24 mouse cellular contexts compared by ENCODE assay signal in the genomic region with DNA sequence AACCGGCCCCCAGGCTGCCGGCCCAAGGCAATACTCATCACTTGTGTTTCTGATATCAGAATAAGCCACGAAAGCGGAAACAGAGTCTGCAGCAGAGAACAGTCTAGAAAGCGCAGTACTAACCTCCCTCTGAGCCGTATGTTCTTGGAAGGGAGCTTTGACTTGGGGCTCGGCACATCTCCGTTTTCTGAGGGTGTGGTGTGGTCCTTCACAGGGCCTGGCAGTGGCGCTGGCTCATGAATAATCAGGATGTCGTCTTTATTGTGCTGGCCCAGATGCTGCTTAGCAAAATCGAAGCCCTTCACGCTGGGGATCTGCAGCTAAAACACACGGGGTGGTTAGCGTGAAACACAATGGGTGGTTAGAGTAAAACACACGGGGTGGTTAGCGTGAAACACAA. TPM values are rescaled to one million over a fixed set of nuclear protein-coding genes. Genes with fewer than 3 reads are reported as not detected.
DNase-seq lines count a peak whose midpoint lies in the region; ATAC-seq and TF ChIP-seq lines count a peak whose summit lies in the region.
"Had no signal": no experiment of that assay in that cellular context is flagged by ENCODE, and none has a peak within 500 bp of the region (broad histone marks: within the 10 kb centered on the region; RNA-seq: fewer than 3 reads in every experiment).

No protein-coding gene starts in this region.

- H3K4me2 ChIP-seq in forebrain, embryonic 13.5 days: no peak overlapping the region
- no peak overlapping the region for H3K4me2 ChIP-seq in forebrain, postnatal 0 days (ENCODE audit: low read depth)
- H3K4me2 ChIP-seq in hindbrain, embryonic 12.5 days (replicated peaks): no peak overlapping the region
- no peak overlapping the region for H3K4me2 ChIP-seq in midbrain, embryonic 15.5 days
- H3K4me2 ChIP-seq: embryonic facial prominence, embryonic 13.5 days; heart, embryonic 15.5 days; hindbrain, embryonic 15.5 days had no signal

- DNase-seq in forebrain, postnatal 0 days: no peak
- peak; percentile 34 for DNase-seq in ES-CJ7 (ENCODE audit: low read depth, low spot score)
- DNase-seq in kidney, postnatal 14 days: no peak
- no peak for DNase-seq in cerebellum, adult 9-11 months
- DNase-seq in adrenal gland, adult 8-10 months: no peak
- DNase-seq: adrenal gland, postnatal 25 days; cerebellum, adult 8-10 months; heart, adult 11 months; kidney, adult 11 months; kidney, postnatal 25 days; layer of hippocampus, adult 9-11 months; lung, postnatal 14 days; right cerebral cortex, postnatal 25 days had no signal

- TF ChIP-seq CTCF in forebrain, postnatal 0 days (IDR thresholded peaks at IDR 0.05; ENCODE audit: low read depth): no peak

- no peak overlapping the region for H3K4me3 ChIP-seq in forebrain, embryonic 13.5 days
- H3K4me3 ChIP-seq in forebrain, postnatal 0 days (ENCODE audit: low read depth, low read length): no peak overlapping the region
- no peak overlapping the region for H3K4me3 ChIP-seq in hindbrain, embryonic 12.5 days
- no peak overlapping the region for H3K4me3 ChIP-seq in midbrain, embryonic 15.5 days
- H3K4me3 ChIP-seq: embryonic facial prominence, embryonic 13.5 days; heart, embryonic 15.5 days; hindbrain, embryonic 15.5 days; megakaryocyte, embryonic 14.5 days had no signal

- no peaks in the 10 kb centered on the region for H3K9me3 ChIP-seq in forebrain, embryonic 13.5 days (replicated peaks)
- H3K9me3 ChIP-seq in forebrain, postnatal 0 days (ENCODE audit: low read length): no peaks in the 10 kb centered on the region
- no peaks in the 10 kb centered on the region for H3K9me3 ChIP-seq in hindbrain, embryonic 12.5 days (replicated peaks)
- H3K9me3 ChIP-seq in midbrain, embryonic 15.5 days: no peaks in the 10 kb centered on the region
- H3K9me3 ChIP-seq: embryonic facial prominence, embryonic 13.5 days; heart, embryonic 15.5 days; hindbrain, embryonic 15.5 days; megakaryocyte, embryonic 14.5 days had no signal

- no peak overlapping the region for H3K9ac ChIP-seq in forebrain, embryonic 13.5 days
- H3K9ac ChIP-seq in forebrain, postnatal 0 days: no peak overlapping the region
- peak overlapping the region; percentile 38; the same call in 1 of the 2 replicates for H3K9ac ChIP-seq in hindbrain, embryonic 12.5 days
- no peak overlapping the region for H3K9ac ChIP-seq in midbrain, embryonic 15.5 days
- H3K9ac ChIP-seq: embryonic facial prominence, embryonic 13.5 days; heart, embryonic 15.5 days; hindbrain, embryonic 15.5 days had no signal

- no peaks in the 10 kb centered on the region for H3K27me3 ChIP-seq in forebrain, embryonic 13.5 days
- no peaks in the 10 kb centered on the region for H3K27me3 ChIP-seq in forebrain, postnatal 0 days (ENCODE audit: insufficient read depth, low read length)
- H3K27me3 ChIP-seq in hindbrain, embryonic 12.5 days: no peaks in the 10 kb centered on the region
- no peaks in the 10 kb centered on the region for H3K27me3 ChIP-seq in midbrain, embryonic 15.5 days (replicated peaks)
- H3K27me3 ChIP-seq: embryonic facial prominence, embryonic 13.5 days; heart, embryonic 15.5 days; hindbrain, embryonic 15.5 days; megakaryocyte, embryonic 14.5 days had no signal

- ATAC-seq in forebrain, embryonic 13.5 days: peak; percentile 14; the same call in 1 of the 2 replicates
- ATAC-seq in forebrain, postnatal 0 days: no peak
- no peak for ATAC-seq in hindbrain, embryonic 12.5 days (ENCODE audit: low FRiP score)
- ATAC-seq in midbrain, embryonic 15.5 days (replicated peaks): no peak

- H3K27ac ChIP-seq in forebrain, embryonic 13.5 days: peak overlapping the region; percentile 31; the same call in 1 of the 2 replicates
- H3K27ac ChIP-seq in forebrain, postnatal 0 days (ENCODE audit: low read depth, low read length): no peak overlapping the region
- H3K27ac ChIP-seq in hindbrain, embryonic 12.5 days: peak overlapping the region; percentile 41; the same call in 1 of the 2 replicates
- peak overlapping the region; percentile 58 for H3K27ac ChIP-seq in midbrain, embryonic 15.5 days
- H3K27ac ChIP-seq: embryonic facial prominence, embryonic 13.5 days; heart, embryonic 15.5 days; hindbrain, embryonic 15.5 days had no signal

- H3K4me1 ChIP-seq in forebrain, embryonic 13.5 days: peaks cover 15% of the 10 kb centered on the region
- H3K4me1 ChIP-seq in forebrain, postnatal 0 days (ENCODE audit: insufficient read depth): peaks cover 3% of the 10 kb centered on the region; the same call in 1 of the 2 replicates
- peaks cover 35% of the 10 kb centered on the region for H3K4me1 ChIP-seq in hindbrain, embryonic 12.5 days
- H3K4me1 ChIP-seq in midbrain, embryonic 15.5 days: peaks cover 33% of the 10 kb centered on the region

- H3K36me3 ChIP-seq in forebrain, embryonic 13.5 days (ENCODE audit: poor library complexity, severe bottlenecking): peaks cover 44% of the 10 kb centered on the region
- H3K36me3 ChIP-seq in forebrain, postnatal 0 days (ENCODE audit: insufficient read depth): peaks cover 12% of the 10 kb centered on the region
- H3K36me3 ChIP-seq in hindbrain, embryonic 12.5 days: peaks cover 32% of the 10 kb centered on the region
- H3K36me3 ChIP-seq in midbrain, embryonic 15.5 days (replicated peaks): peaks cover 13% of the 10 kb centered on the region
- H3K36me3 ChIP-seq: heart, embryonic 15.5 days had no signal

- WGBS in forebrain, embryonic 13.5 days: 59% methylated on average over 16 of the region's 16 CpGs
- 46% methylated on average over 16 of the region's 16 CpGs for WGBS in forebrain, postnatal 0 days
- 58% methylated on average over 16 of the region's 16 CpGs for WGBS in hindbrain, embryonic 12.5 days
- 35% methylated on average over 16 of the region's 16 CpGs for WGBS in midbrain, embryonic 15.5 days

RNA-seq across cellular contexts. Expression of a gene that starts 33.5 kb away (rescaled TPM):
- polyA plus RNA-seq in forebrain, embryonic 13.5 days (2015; fragmentation: Nextera tagmentation; extraction: Ambion mirVana): 0.15 TPM in 1 of 2 replicates, not detected in the other
- total RNA-seq in forebrain, postnatal 0 days (2014; rRNA removed): 0.33 and 2.6 TPM in 2 replicates
- 0.14 and 0.15 TPM in 2 replicates for polyA plus RNA-seq in forebrain, postnatal 0 days (2015; fragmentation: Nextera tagmentation; extraction: Ambion mirVana)
- 0.10 TPM in 1 of 2 replicates, not detected in the other for polyA plus RNA-seq in hindbrain, embryonic 12.5 days (2016; fragmentation: Nextera tagmentation; extraction: Ambion mirVana)
- 0.24 and 0.25 TPM in 2 replicates for polyA plus RNA-seq in midbrain, embryonic 15.5 days (2015; fragmentation: Nextera tagmentation; extraction: Ambion mirVana)
- 1 to 10 TPM in 3 of 4 experiments, under 1 TPM in 1; 0.80 to 3.0 (median 2.3) TPM for total RNA-seq in adrenal gland, adult 8-10 months (2022)

RNA-seq across cellular contexts. Expression of a gene that starts 48.9 kb away (rescaled TPM):
- not detected in 2 replicates for polyA plus RNA-seq in forebrain, embryonic 13.5 days (2015; fragmentation: Nextera tagmentation; extraction: Ambion mirVana)
- not detected in 2 replicates for total RNA-seq in forebrain, postnatal 0 days (2014; rRNA removed)
- polyA plus RNA-seq in forebrain, postnatal 0 days (2015; fragmentation: Nextera tagmentation; extraction: Ambion mirVana): not detected in 2 replicates
- polyA plus RNA-seq in hindbrain, embryonic 12.5 days (2016; fragmentation: Nextera tagmentation; extraction: Ambion mirVana): not detected in 2 replicates
- not detected in 2 replicates for polyA plus RNA-seq in midbrain, embryonic 15.5 days (2015; fragmentation: Nextera tagmentation; extraction: Ambion mirVana)
- not detected for total RNA-seq in adrenal gland, adult 8-10 months (2022)
- total RNA-seq: adrenal gland, postnatal 25 days; gastrocnemius, adult 18-20 months; left cerebral cortex, postnatal 10 days had no signal
- polyA plus RNA-seq: cortical plate, adult 2 months; hindbrain, embryonic 15.5 days; liver, embryonic 16.5 days had no signal
